Mouse (Mus musculus) adrenal gland, adult 18-20 months (tissue): ENCODE data around the gene Brd2. TPM values are rescaled to one million over a fixed set of nuclear protein-coding genes. Genes with fewer than 3 reads are reported as not detected.
"Not testable (repeated sequence)": the region's sequence is repeated elsewhere in the genome, so short reads cannot be mapped to it uniquely, and the experiment has no call there.

ENCODE experiments used
- DNase-seq, 2 experiments: peaks; one replicate each; pipeline ENCODE4 v3.0.0; 2021 to 2022; ENCODE audit warnings: low spot score in 2 of 2
- long read RNA-seq, 2 experiments: library from polyadenylated mRNA; stranded (forward); transcript quantifications; one replicate each; pipeline ENCODE4 v2.0.0; 2021
- total RNA-seq, 2 experiments: library from RNA; stranded (reverse); gene quantifications; 1 replicate in 1 of 2; 2 replicates in 1 of 2; pipeline ENCODE4 v1.2.3; 2021

The Brd2 gene
- total RNA-seq: 100 to 1,000 TPM; 199 to 244 TPM
- long read RNA-seq, experiment 1, full-length matches to known transcripts: 2 of 42 reads
- long read RNA-seq, experiment 1, partial matches to known transcripts: 26 of 42 reads
- long read RNA-seq, experiment 1, other reads (novel, unspliced or antisense): 14 of 42 reads
- long read RNA-seq, experiment 2, partial matches to known transcripts: 16 of 29 reads
- long read RNA-seq, experiment 2, other reads (novel, unspliced or antisense): 12 of 29 reads

DNA sequence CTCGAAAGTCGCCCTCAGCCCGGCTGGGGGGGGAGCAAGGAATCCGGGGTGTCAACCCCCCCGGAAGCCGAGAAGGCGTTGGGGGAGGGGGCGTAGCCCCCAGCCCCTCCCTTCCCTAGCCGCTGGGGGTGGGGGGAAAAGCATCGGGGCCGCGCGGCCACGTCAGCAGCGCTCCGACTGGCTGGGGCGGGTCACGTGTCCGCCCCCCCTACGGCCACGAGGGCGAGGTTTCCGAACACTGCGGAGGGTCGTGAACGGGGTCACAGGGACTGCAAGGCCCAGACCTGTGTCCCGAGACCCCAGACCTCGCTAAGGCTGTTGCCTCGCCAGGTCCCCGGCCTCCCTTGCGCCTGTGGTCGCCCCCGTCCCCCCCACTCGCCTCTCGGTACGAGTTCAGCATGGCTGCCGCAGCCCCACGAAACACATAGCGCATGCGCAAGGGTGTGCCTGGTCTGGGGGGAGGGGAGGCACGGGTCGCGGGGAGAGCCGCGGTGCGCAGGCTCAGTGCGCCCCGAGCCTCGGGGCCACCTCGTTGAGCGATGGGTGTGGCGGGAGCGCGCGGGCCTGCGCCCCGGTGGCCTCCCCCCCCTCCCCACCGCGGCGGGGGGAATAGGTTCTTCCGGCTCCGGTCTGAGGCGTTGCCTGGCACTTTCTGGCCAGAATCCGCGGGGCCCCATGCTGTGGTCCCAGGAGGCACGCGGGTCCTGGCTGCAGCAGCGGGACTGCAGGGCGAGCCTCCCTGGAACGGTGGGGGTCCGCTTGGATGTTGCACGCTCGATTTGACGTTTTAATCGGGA is at the start of gene Brd2:
TSS of gene Brd2 (minus strand) at position 447 of the 797 bp plus-strand sequence.
- DNase-seq: peak; percentile 96 to 99

DNA sequence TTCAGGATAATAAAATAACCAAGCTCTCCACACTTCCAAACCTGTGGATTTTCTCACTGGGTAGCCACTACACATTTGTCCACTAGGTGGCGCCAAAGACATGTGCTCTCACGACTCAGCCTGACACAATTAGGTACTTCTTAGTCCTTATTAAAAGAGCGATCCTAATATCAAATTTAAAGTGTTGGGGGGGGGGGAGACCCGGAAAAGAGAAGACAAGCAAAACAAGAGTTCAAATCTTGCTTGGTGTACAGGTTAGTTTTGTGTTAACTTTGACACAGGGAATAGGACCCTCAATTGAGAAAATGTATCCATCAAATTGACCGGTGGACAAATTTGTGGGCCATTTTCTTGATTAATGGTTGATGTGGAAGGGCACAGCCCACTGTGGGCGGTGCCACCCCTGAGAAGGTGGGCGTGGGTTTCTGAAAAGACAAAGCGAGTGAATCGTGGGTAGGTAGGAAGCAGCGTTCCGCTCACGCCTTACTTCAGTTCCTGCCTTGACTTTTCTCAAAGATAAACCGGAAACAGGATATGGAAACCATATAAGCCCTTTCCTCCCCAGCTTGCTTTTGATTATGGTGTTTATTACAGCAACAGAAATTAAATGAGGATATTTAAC is 48.6 kb upstream of the Brd2 start:
- peak; percentile 82 to 87 for DNase-seq

DNA sequence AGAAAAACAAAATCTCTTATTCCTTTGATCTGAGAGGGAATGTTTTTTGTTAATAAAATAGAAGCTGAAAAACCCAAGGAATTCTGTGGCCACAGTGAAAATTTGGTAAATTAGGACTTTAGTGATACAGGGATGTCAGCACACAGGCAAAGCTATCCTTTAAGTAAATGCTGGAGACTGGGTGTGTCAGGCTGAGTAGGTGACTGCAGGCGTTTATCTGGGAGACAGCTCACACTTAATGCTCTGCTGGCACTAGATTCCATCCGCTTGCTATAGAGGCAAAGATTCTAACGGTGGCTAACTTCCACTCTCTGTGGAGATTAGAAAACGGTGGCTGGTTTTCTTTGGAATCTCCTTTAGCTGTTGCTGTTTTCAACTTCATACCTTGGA is 48.0 kb upstream of the Brd2 start:
- DNase-seq: no peak

DNA sequence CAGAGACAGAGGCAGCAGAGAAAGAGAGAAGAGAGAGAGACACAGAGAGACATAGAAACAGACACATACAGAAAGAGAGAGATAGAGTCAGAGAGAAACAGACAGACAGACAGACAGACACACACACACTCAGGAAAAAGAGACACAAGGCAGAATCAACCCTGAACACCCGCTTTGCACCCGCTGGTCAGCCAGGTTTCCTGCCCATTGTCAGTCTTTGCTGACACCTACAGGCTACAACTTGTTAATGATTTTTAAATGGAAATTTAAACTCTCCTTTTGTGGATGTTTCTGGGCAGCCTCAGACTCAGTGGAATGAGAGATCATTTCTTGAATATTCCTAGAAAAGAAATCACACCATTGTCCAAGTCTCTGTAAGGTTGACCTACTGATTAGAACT is 46.8 kb upstream of the Brd2 start:
- DNase-seq: no peak

DNA sequence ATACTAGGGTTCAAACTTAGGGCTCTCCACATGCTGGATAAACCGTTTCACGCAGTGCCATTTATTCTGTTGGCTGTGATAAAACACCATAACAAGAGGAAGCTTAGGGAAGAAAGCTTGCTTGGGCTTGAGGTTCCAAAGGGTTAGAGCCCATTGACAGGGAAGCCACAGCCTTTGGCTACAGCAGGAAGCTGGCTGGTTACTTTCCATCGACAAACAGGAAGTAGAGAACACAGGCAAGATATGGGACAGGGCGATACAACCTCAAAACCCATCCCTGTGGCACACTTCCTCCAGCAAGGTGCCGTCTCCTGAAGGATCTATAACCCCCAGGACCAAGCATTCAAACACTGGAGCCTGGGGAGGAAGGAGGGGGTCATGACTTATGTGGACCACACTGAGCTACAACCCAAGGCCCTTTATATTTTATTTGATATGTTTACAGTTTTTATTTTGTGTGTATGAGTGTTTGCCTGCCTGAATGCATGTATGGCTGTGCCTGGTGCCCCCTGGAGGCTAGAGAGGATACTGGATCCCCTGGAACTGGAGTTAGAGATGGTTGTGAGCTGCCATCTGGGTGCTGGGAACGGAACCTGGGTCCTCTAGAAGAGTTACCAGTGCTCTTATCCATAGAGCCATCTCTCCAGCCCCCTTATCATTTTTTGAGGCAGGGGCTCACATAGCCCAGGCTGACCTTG is 42.7 kb upstream of the Brd2 start:
- DNase-seq: no peak

DNA sequence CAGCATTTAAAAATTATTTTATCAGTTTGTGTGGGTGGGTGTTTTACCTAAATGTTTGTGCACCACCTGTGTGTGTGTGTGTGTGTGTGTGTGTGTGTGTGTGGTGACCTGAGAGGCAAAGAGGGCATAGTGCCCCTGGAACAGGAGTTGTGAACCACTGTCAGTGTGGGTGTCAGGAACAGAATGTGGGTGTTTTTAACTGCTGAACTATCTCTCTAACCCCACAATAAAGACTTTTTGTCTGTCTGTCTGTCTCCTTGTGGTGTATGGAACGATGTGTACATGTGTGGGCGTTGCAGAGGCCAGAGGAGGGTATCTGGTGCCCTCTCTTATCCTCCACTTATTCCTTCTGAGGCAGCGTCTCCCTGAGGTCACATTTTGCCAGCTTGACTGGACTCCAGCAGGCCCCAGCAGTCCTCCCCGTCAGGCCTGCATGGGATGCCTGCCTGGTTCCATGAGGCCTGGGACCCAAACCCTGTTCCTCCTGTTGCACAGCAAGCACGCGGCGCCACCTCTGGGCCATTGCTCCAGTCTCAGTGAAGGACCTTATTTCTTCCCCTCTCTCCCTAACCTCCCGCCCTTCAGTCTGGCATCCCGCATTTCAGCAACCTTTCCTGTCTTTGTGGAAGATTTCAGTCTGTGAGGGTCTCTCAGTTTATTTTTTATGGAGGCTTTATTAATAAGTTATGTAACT is 41.9 kb upstream of the Brd2 start:
- no peak for DNase-seq

DNA sequence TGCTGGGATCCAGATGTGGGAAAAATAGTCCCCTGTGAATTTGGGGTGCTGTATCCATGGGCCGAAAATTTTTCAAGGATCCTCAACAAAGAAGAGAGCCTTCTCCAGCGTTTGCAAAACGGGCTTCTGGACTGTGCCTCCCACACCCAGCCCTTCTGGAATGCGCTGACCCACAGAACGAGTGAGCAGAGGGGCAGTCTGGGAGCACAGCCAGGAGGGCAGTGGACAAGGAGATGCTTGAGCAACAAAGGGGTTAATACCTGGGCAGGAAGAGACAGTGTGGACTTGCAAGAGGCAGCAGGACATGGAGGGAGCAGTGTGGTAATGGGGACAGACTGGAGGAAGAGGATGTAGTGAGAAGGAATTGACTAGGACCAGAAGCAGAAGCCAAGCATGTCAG is 33.1 kb upstream of the Brd2 start:
- DNase-seq: no peak

DNA sequence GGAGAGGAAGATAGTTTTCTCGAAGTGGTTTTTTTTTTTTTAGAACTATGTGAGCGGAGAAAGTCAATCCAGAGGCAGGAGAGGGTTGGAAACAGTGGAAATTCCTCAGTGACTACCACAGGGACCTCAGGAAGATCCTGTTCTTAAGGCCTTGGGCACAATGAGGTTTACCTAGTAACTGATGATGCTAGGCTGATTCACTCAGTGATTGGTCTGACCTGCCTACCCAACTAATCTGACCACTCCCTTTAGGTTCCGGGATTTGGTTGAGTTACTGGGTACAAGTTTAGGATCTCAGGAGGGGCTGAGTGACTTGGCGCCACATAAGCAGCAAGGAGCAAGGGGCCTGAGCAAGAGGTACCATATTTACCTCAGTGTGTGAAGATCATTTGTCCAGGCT is 30.5 kb upstream of the Brd2 start, which contains the start of gene H2-DMb1:
TSS of gene H2-DMb1 (plus strand) at position 150 of the 400 bp plus-strand sequence.
- DNase-seq: no peak

DNA sequence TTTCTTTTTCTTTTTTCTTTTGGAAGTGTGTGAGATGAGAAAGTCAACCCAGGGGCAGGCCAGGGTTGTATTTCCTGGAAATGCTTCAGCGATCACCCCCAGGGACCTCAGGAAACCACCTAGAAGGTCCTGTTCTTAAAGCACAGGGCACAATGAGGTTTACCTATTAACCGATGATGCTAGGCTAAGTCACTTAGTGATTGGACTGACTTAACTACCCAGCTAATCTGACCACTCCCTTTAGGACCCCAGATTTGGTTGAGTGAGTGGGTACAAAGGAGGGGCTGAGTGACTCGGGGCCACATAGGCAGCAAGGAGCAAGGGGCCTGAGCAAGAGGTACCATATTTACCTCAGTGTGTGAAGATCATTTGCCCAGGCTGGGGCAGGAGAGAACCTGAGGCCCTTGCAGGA is 22.5 kb upstream of the Brd2 start:
- DNase-seq: no peak

DNA sequence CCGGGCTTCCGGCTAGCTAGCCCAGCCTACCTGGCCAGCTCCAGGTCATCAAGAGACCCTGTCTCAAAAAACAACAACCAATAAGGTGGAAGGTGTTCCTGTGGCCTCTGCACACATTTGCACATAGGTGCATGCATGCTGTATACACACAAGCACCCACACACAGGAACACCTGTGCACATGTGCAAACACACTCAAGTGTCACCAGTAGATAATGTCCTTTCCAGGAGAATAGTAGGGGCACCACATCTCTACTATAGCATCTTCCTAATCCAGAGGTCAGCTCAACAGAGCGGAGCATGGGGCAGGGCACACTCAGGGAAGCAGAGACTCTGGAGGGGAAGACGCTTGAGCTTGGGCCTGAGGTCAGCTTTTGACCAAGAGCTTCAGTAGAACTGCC is 21.8 kb upstream of the Brd2 start:
- not testable (repeated sequence) for DNase-seq

DNA sequence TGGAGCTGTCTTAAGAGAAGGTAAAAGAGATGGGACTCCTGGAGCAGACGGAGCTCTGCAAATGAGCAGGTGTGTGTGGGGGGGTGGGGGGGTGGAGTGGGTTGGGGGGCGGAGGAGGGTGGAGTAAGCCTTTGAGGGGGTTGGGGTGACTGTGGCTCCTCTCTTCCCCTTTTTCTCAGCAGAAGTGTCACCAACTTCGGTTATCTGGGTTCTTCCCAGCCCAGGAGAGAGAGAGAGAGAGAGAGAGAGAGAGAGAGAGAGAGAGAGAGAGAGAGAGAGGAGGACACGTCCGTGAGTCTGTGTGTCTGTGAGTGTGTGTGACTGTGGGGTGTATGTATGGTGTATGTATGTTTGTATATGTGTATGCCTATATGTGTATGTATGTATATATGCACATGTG is 21.0 kb upstream of the Brd2 start:
- no peak for DNase-seq

DNA sequence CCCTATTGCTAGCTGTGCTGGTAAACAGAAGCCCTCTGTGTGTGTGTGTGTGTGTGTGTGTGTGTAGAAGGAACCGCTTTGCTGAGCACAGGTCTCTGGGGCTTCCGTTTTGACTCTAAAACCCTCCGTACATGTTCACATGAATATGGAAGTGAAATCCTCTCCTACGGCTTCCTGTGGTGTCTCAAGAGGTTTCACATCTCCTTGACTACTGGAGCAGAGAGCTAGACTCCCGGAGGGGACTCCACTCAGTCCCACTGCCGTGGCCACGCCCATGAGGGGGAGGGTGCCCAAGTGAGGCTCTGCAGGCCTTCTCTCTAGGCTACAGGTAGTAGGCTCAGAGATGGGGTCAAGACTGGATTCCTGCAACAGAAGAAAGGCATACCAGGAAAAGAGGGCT is 20.6 kb upstream of the Brd2 start, which contains the start of gene H2-DMb2:
TSS of gene H2-DMb2 (plus strand) at position 275 of the 400 bp plus-strand sequence.
- DNase-seq: no peak

DNA sequence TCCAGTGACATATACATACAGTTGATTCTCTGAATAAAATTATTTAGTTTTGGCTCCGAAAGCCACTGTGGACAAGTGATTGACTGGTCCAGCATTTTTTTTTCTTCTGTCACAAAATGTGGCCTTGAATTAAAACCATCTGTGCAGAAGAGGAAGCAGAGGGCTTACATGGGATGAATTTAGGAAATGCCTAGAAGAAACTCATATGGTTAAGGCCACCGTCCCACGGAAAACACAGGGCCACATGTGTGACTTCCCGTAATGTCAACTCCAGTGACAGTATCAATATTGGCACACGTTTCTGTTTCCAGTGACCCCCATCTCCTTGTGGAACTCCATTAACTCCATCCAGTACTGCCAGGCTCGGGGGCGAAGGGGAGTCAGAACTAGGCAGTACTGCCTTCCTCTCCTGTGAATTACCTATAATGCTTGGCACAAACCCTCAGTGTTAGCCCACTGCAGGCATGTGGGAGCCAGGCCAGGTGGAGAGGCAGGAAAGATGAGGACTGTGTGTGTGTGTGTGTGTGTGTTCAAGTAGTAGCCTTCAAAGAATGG is 20.1 kb upstream of the Brd2 start:
- DNase-seq: no peak

DNA sequence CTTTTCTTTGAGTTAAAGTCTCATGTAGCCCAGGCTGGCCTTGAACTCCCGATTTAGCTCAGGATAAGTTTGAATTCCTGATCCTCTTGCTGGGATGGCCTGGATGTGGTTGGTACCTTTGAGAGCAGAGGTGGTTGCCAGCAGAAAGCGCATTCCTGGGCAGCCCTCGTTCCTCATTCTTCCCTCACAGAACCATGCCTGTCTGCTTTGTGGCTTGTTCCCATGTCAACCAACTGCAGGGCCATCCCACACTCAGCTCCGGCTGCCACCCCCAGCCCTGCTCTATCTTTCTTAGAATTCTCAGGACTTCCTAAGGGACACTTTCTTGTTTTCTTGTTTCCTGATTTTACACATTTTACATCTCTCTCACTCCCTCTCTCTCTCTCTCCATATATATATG is 19.0 kb upstream of the Brd2 start:
- DNase-seq: no peak

DNA sequence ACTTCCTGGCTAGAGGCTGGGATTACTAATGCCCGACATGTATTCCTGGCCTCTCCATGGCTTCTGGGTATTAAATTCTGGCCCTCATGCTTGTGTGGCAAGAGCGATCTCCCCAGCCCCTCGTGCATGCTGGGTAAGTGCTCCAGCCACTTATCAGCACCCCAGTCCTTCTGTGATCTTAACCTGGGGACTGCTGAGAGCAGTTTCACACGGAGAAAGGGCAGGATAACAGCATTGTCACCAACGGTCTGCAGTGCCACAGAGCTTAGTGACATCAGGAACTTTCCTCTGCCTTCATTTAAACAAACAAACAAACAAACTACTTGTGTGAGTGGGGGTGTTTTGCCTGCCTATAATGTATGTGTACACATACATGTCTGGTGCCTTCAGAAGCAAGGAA is 17.8 kb upstream of the Brd2 start:
- DNase-seq: no peak

DNA sequence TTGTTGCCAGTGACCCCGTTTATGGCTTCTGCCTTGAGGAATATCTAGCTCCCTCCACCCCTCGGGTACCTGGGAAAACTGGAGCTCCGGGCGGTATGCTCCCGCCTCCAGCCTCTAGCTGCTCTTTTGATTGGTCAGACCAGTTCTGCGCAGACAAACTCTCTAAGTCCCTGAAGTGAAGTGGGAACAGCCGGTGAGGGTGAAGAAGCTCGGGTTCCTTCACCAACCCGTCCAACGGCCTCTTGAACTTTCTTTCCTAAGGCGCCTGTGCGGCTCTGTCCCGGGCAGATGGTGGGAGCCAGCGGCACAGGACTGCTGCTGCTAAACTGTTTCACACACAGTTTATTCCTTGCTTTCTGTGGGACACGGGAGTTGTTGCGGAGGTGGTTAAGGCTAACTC is 17.0 kb upstream of the Brd2 start:
- no peak for DNase-seq

DNA sequence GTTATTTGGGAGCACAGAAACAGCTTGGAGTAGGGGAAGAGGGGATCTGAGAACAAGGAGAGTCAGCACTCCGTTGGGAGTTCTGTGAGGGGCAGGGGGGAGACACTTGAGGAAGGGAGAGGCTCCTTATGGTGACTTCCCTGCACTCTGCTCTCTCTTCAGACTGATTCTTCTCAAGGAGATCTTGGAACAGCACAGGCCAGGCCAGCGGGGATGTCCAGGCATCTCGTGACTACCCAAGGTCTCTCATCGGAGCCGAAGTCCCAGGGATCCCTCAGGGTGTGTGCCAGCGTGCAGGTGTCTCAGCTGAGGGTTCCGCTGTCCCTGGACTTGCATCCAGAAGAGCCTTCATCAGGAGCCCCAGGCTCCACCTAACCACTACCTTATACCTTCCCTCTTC is 16.2 kb upstream of the Brd2 start:
- DNase-seq: no peak

DNA sequence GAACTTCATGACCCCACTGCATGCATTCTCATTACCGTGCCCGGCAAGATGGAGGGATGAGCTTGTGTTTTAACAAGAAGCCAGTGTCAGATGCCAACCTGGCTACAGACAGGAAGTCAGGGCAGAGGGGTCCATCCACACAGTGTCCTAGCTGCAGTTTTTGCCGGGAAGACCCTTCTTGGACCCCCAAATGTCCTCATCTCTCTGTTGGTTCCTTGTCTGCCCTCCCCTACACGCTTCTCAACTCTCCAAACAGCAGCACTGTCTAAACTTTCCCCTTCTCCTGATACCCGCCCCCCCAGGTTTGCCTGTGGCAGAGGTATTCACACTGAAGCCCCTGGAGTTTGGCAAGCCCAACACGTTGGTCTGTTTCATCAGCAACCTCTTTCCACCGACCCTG is 15.2 kb upstream of the Brd2 start:
- DNase-seq: no peak

DNA sequence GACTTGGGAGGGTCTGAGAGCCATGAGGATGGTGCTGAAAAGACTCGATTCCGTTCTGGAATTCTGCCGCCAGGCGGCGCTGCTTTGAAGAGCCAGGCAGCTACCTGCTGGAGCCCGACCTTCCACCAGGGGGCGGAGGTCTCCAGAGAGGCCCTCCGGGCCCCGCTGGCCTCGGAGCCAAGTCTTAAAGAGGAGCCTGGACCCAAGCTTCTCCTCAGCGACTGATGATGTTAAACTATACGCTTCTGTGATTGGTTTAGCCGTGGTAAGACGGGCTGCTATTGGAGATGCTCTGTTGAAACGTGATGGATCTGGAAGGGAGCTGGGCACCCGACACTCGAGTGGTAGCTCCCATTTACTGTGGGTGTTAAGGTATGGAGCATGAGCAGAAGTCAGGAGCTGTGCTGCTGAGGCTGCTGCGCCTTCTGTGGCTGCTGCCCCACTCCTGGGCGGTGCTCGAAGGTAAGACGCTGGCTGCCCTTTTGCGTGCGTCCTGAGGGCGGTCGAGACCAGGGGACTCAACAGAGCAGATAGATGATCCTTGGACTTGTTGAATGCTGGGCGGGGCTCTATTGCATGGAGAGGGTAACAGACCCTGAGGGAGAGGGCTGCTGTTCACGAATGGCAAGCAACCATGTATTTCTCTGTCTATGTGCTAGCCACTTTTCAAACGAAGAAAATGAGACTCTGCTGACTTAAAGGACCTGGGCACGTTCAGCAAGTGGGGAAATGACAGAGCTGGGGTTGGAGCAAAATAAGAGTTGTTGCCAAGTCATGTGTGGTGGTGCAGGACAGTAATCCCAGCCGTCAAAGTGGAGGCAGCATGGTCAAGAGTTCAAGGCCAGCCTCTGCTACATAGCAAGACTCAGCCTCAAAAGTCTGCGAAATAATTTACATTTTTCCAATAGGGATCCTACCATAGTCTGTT is 13.1 kb upstream of the Brd2 start:
- peak; percentile 99 to 100 for DNase-seq

DNA sequence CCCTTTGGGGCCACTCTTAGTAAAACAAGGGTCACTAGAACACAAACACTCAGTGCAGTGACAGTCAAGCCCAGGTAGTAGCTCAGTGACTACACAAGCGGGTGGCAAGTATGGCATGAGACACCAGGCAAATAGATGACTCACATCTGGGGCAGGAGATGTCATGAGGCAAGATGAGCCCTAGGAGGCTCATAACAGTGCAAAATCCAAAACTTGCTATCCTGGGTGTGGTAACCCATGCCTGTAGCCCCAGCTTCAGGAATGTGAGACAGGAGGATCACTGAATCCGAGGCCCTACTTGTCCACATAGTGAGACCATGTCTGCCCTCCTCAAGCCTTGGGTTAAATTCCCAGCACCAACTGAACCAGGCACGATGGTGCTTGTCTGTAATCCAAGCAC is 12.0 kb upstream of the Brd2 start:
- no peak for DNase-seq
